Comparison of ENCODE assay signal across 16 mouse cellular contexts in the genomic region with DNA sequence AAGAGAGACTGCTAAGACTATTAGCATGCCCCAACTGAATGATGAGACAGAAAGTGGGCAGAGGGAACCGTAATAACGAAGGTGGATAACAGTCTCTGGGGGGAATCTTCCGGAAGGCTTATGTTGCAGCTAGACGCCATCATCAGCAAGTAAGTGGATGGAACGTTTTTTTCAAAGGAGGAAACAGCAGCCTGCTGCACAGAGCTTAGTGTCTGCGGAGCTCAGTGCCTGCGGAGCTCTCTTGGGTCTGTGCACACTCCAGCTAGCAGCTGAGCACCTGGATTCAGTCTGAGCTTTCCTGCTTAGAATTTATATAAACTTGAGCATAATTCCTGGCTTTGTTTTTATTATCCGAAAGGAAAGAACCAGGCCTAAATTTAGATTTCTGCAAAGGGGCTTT. TPM values are rescaled to one million over a fixed set of nuclear protein-coding genes. Genes with fewer than 3 reads are reported as not detected.
DNase-seq lines count a peak whose midpoint lies in the region; ATAC-seq and TF ChIP-seq lines count a peak whose summit lies in the region.
"Had no signal": no experiment of that assay in that cellular context is flagged by ENCODE, and none has a peak within 500 bp of the region (broad histone marks: within the 10 kb centered on the region; RNA-seq: fewer than 3 reads in every experiment).

No protein-coding gene starts in this region.

- peak; percentile 18 for DNase-seq in forebrain, postnatal 0 days
- DNase-seq in liver, embryonic 11.5 days (ENCODE audit: low spot score): no peak
- DNase-seq in liver, postnatal 0 days: no peak
- peak; percentile 44 for DNase-seq in brain, adult 2 months (ENCODE audit: low read depth, low spot score)
- DNase-seq in liver, embryonic 13.5 days: no peak
- no peak for DNase-seq in left cerebral cortex, adult 9 months (ENCODE audit: low spot score in 2 of 2)
- DNase-seq in frontal cortex, postnatal 14 days (ENCODE audit: low spot score in 2 of 2): no peak
- DNase-seq: adrenal gland, adult 2 months; cerebellum, adult 2 months; gastrocnemius, postnatal 25 days; kidney, postnatal 4 days; spleen, adult 18-20 months had no signal

- H3K9ac ChIP-seq in forebrain, postnatal 0 days: no peak overlapping the region
- H3K9ac ChIP-seq in forebrain, embryonic 16.5 days (replicated peaks; ENCODE audit: low read depth, low read length): no peak overlapping the region
- no peak overlapping the region for H3K9ac ChIP-seq in liver, embryonic 11.5 days (ENCODE audit: low read depth, low read length)
- no peak overlapping the region for H3K9ac ChIP-seq in liver, postnatal 0 days (replicated peaks)
- no peak overlapping the region for H3K9ac ChIP-seq in liver, embryonic 13.5 days

- no peaks in the 10 kb centered on the region for H3K27me3 ChIP-seq in forebrain, postnatal 0 days (ENCODE audit: insufficient read depth, low read length)
- no peaks in the 10 kb centered on the region for H3K27me3 ChIP-seq in forebrain, embryonic 16.5 days (replicated peaks; ENCODE audit: control insufficient read depth, insufficient read depth, low read length)
- H3K27me3 ChIP-seq in liver, embryonic 11.5 days (replicated peaks; ENCODE audit: control insufficient read depth, insufficient read depth, low read length): no peaks in the 10 kb centered on the region
- H3K27me3 ChIP-seq in liver, postnatal 0 days (ENCODE audit: insufficient read depth, low read length): no peaks in the 10 kb centered on the region
- H3K27me3 ChIP-seq in liver, embryonic 13.5 days: no peaks in the 10 kb centered on the region

- no peaks in the 10 kb centered on the region for H3K9me3 ChIP-seq in forebrain, postnatal 0 days (ENCODE audit: low read length)
- no peaks in the 10 kb centered on the region for H3K9me3 ChIP-seq in forebrain, embryonic 16.5 days (ENCODE audit: control insufficient read depth, low read length)
- no peaks in the 10 kb centered on the region for H3K9me3 ChIP-seq in liver, embryonic 11.5 days (ENCODE audit: control insufficient read depth, low read length)
- H3K9me3 ChIP-seq in liver, postnatal 0 days (ENCODE audit: low read length): no peaks in the 10 kb centered on the region
- no peaks in the 10 kb centered on the region for H3K9me3 ChIP-seq in liver, embryonic 13.5 days (replicated peaks)

- H3K4me1 ChIP-seq in forebrain, postnatal 0 days (ENCODE audit: insufficient read depth): no peaks in the 10 kb centered on the region
- H3K4me1 ChIP-seq in forebrain, embryonic 16.5 days (replicated peaks; ENCODE audit: control insufficient read depth, insufficient read depth, low read length): no peaks in the 10 kb centered on the region
- H3K4me1 ChIP-seq in liver, embryonic 11.5 days (replicated peaks; ENCODE audit: control insufficient read depth, insufficient read depth, low read length): no peaks in the 10 kb centered on the region
- no peaks in the 10 kb centered on the region for H3K4me1 ChIP-seq in liver, postnatal 0 days (ENCODE audit: insufficient read depth)
- H3K4me1 ChIP-seq in liver, embryonic 13.5 days (replicated peaks): peaks cover 20% of the 10 kb centered on the region

- ATAC-seq in forebrain, postnatal 0 days: no peak
- ATAC-seq in forebrain, embryonic 16.5 days: no peak
- ATAC-seq in liver, embryonic 11.5 days (replicated peaks; ENCODE audit: low FRiP score): no peak
- no peak for ATAC-seq in liver, postnatal 0 days
- ATAC-seq in liver, embryonic 13.5 days (ENCODE audit: low read depth): no peak

- WGBS in forebrain, postnatal 0 days: 51% methylated on average over 8 of the region's 8 CpGs
- WGBS in forebrain, embryonic 16.5 days: 61% methylated on average over 8 of the region's 8 CpGs
- 60% methylated on average over 8 of the region's 8 CpGs for WGBS in liver, embryonic 11.5 days
- 62% methylated on average over 8 of the region's 8 CpGs for WGBS in liver, postnatal 0 days (ENCODE audit: insufficient replicate concordance)
- 57% methylated on average over 8 of the region's 8 CpGs for WGBS in liver, embryonic 13.5 days (ENCODE audit: insufficient replicate concordance)

- H3K4me2 ChIP-seq in forebrain, postnatal 0 days (ENCODE audit: low read depth): no peak overlapping the region
- H3K4me2 ChIP-seq in forebrain, embryonic 16.5 days (ENCODE audit: low read length): no peak overlapping the region
- H3K4me2 ChIP-seq in liver, embryonic 11.5 days: peak overlapping the region; percentile 62
- H3K4me2 ChIP-seq in liver, postnatal 0 days (ENCODE audit: low read depth, low read length): no peak overlapping the region
- H3K4me2 ChIP-seq in liver, embryonic 13.5 days: peak overlapping the region; percentile 57
- H3K4me2 ChIP-seq: heart, embryonic 11.5 days; midbrain, embryonic 11.5 days had no signal

- H3K4me3 ChIP-seq in forebrain, postnatal 0 days (ENCODE audit: low read depth, low read length): no peak overlapping the region
- H3K4me3 ChIP-seq in forebrain, embryonic 16.5 days (replicated peaks; ENCODE audit: low read length): no peak overlapping the region
- no peak overlapping the region for H3K4me3 ChIP-seq in liver, embryonic 11.5 days (ENCODE audit: low read depth, low read length)
- H3K4me3 ChIP-seq in liver, postnatal 0 days (ENCODE audit: low read depth, low read length): no peak overlapping the region
- no peak overlapping the region for H3K4me3 ChIP-seq in liver, embryonic 13.5 days (replicated peaks)
- H3K4me3 ChIP-seq: erythroblast, embryonic 14.5 days had no signal

- no peak for TF ChIP-seq CTCF in forebrain, postnatal 0 days (IDR thresholded peaks at IDR 0.05; ENCODE audit: low read depth)
- no peak for TF ChIP-seq CTCF in liver, postnatal 0 days (IDR thresholded peaks at IDR 0.05; ENCODE audit: low read depth)

- no peak overlapping the region for H3K27ac ChIP-seq in forebrain, postnatal 0 days (ENCODE audit: low read depth, low read length)
- H3K27ac ChIP-seq in forebrain, embryonic 16.5 days (ENCODE audit: low read length): no peak overlapping the region
- H3K27ac ChIP-seq in liver, embryonic 11.5 days (ENCODE audit: low read depth, low read length): no peak overlapping the region
- H3K27ac ChIP-seq in liver, postnatal 0 days (ENCODE audit: low read depth): no peak overlapping the region
- H3K27ac ChIP-seq in liver, embryonic 13.5 days: no peak overlapping the region

- no peak for TF ChIP-seq EP300 in liver, postnatal 0 days (IDR thresholded peaks at IDR 0.05; ENCODE audit: low read depth)

- H3K36me3 ChIP-seq in forebrain, postnatal 0 days (ENCODE audit: insufficient read depth): no peaks in the 10 kb centered on the region
- H3K36me3 ChIP-seq in forebrain, embryonic 16.5 days (ENCODE audit: control insufficient read depth, insufficient read depth): no peaks in the 10 kb centered on the region
- no peaks in the 10 kb centered on the region for H3K36me3 ChIP-seq in liver, embryonic 11.5 days (ENCODE audit: control insufficient read depth, insufficient read depth, low read length)
- H3K36me3 ChIP-seq in liver, postnatal 0 days (replicated peaks; ENCODE audit: insufficient read depth, low read length): no peaks in the 10 kb centered on the region
- H3K36me3 ChIP-seq in liver, embryonic 13.5 days: no peaks in the 10 kb centered on the region

RNA-seq across cellular contexts. Expression of a gene that starts 47.8 kb away (rescaled TPM):
- total RNA-seq in forebrain, postnatal 0 days (2014; rRNA removed): 9.5 and 12.8 TPM in 2 replicates
- polyA plus RNA-seq in forebrain, postnatal 0 days (2015; fragmentation: Nextera tagmentation; extraction: Ambion mirVana): 4.8 and 5.6 TPM in 2 replicates
- 5.2 and 5.3 TPM in 2 replicates for polyA plus RNA-seq in forebrain, embryonic 16.5 days (2015; fragmentation: Nextera tagmentation; extraction: Ambion mirVana)
- 2.5 and 2.8 TPM in 2 replicates for polyA plus RNA-seq in liver, embryonic 11.5 days (2014; fragmentation: Nextera tagmentation; extraction: Ambion mirVana)
- 0.73 and 0.96 TPM in 2 replicates for polyA plus RNA-seq in liver, postnatal 0 days (2015; fragmentation: Nextera tagmentation; extraction: Ambion mirVana)
- polyA plus RNA-seq in liver, embryonic 13.5 days (2015; fragmentation: Nextera tagmentation; extraction: Ambion mirVana): 0.70 and 1.6 TPM in 2 replicates
- polyA plus RNA-seq: erythroblast, embryonic 14.5 days had no signal

Comparison
In these comparisons a context has a peak if more than half of its experiments do, and no peak if none do; other contexts are left out.
1. H3K4me2 ChIP-seq: peak in liver, embryonic 11.5 days (single experiment) and liver, embryonic 13.5 days (single experiment); none in forebrain, postnatal 0 days (single experiment), forebrain, embryonic 16.5 days (single experiment) and liver, postnatal 0 days (single experiment).
2. DNase-seq: peak in forebrain, postnatal 0 days (single experiment) and brain, adult 2 months (single experiment); none in liver, embryonic 11.5 days (single experiment), liver, postnatal 0 days (single experiment), liver, embryonic 13.5 days (single experiment), left cerebral cortex, adult 9 months (0 of 2) and frontal cortex, postnatal 14 days (0 of 2).